Mouse (Mus musculus): ENCODE results near the gene Zdhhc21.

The Zdhhc21 gene

GRCm38 (mm10) chr4:82765513-82766216 lies 94.1 kb downstream of the Zdhhc21 start:
- no peak for DNase-seq (ENCODE audit: low spot score)

DNA sequence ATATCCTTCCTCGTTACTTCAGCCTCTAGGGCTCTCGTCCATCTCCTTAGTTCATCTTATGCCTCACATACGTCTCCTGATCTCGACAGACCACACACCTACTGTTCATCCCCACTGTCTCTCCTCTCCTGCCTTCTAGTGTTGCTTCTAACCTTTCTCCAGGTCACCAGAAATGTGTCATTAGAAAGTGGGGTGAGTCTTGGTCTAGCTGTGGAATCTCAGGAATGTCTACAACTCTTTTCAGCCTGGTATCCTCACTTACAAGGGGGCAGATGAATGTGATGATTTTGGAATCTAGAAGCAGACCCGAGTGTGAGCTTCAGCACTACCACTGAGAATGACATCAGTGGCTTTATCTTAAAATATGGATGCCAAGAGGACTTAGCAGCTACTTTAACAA lies 96.2 kb downstream of the Zdhhc21 start:
- no peak for DNase-seq (ENCODE audit: low spot score)

DNA sequence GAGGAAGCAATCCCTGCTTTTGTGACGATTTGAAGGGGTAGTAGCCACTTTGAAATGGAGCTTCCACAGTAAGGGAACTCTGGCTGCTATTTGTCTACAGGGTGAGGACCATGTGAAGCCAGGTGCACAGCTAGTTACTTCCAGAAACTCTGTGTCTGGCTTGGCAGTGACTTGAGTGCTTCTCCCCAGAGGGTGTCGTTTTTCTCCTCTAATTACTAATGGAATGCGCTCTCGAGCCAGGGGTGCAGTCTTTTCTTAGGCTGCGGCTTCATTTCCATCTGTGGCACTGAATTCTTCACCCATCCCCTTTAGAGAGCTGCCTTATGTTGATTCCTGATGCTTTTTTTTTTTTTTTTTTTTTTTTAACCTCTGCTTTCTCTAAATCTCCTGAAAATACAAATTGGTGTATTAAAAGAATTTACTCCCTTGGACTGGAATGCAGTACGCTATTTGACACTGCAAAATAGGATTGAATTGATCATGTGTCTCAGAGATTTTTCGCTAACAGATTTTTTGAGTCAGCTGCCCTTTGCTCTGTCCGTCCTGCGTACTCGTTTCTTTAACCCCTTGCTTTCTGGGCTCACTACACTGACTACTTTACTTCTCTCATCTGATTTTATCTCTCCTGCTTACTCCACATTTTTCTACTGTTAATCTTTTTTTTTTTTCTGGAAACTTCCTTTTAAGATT lies 97.2 kb downstream of the Zdhhc21 start:
- no peak for DNase-seq (ENCODE audit: low spot score)

DNA sequence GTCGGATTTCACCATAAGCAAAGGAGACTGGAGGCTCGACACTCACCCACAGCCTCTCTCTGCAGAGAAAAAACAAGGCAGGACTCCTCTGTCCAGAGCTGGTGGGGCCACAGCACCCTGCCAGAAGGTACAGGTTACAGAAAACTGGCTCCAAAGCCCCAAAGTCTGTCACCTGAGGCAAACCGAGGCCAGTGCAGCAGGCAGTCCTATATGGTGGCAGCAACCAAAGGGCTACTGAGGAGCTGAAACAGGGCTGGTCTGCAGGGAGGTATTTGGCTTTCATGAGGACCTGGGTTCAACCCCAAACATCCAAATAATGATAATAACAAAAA lies 103.5 kb downstream of the Zdhhc21 start:
- no peak for DNase-seq (ENCODE audit: low spot score)

GRCm38 (mm10) chr4:82755616-82756294 lies 104.0 kb downstream of the Zdhhc21 start:
- DNase-seq (ENCODE audit: low spot score) = no peak

Data from T-cell, adult 2 months (primary cell).